Mouse (Mus musculus): Measurements from ENCODE around the gene Fam161a.
"Not testable (repeated sequence)": the region's sequence is repeated elsewhere in the genome, so short reads cannot be mapped to it uniquely, and the experiment has no call there.

Gene Fam161a

GRCm38 (mm10) chr11:23047663-23048582, 40.6 kb downstream of the Fam161a start:
- H3K27me3 ChIP-seq (ENCODE audit: insufficient read depth, low read length) = no peaks in the 10 kb centered on the region
- no peaks in the 10 kb centered on the region for H3K36me3 ChIP-seq (ENCODE audit: insufficient read depth, low read length)
- H3K9me3 ChIP-seq (ENCODE audit: low read length) = no peaks in the 10 kb centered on the region
- peaks cover 27% of the 10 kb centered on the region for H3K4me1 ChIP-seq (replicated peaks; ENCODE audit: low read depth, low read length)
- TF ChIP-seq CTCF (conservative IDR thresholded peaks at IDR 0.05; ENCODE audit: low read length) = no peak
- TF ChIP-seq POU5F1 (IDR thresholded peaks at IDR 0.05; ENCODE audit: borderline replicate concordance, low read length) = no peak
- no peak for TF ChIP-seq NANOG (IDR thresholded peaks at IDR 0.05; ENCODE audit: borderline replicate concordance, low read length)
- H3K4me3 ChIP-seq (replicated peaks; ENCODE audit: low read length) = peak overlapping the region; percentile 68

- H3K36me3 ChIP-seq (ENCODE audit: insufficient read depth, low read length) = no peaks in the 10 kb centered on the region
- H3K27me3 ChIP-seq (ENCODE audit: insufficient read depth, low read length) = no peaks in the 10 kb centered on the region
- no peak for TF ChIP-seq NANOG (IDR thresholded peaks at IDR 0.05; ENCODE audit: borderline replicate concordance, low read length)
- no peak for TF ChIP-seq CTCF (conservative IDR thresholded peaks at IDR 0.05; ENCODE audit: low read length)
- peaks cover 27% of the 10 kb centered on the region for H3K4me1 ChIP-seq (replicated peaks; ENCODE audit: low read depth, low read length)
- no peaks in the 10 kb centered on the region for H3K9me3 ChIP-seq (ENCODE audit: low read length)
- H3K4me3 ChIP-seq (replicated peaks; ENCODE audit: low read length) = no peak overlapping the region
Observed at GRCm38 (mm10) chr11:23049642-23050041, 42.3 kb downstream of the Fam161a start.

GRCm38 (mm10) chr11:23052353-23052752, 45.0 kb downstream of the Fam161a start:
- no peaks in the 10 kb centered on the region for H3K9me3 ChIP-seq (ENCODE audit: low read length)
- TF ChIP-seq CTCF (conservative IDR thresholded peaks at IDR 0.05; ENCODE audit: low read length) = no peak
- TF ChIP-seq NANOG (IDR thresholded peaks at IDR 0.05; ENCODE audit: borderline replicate concordance, low read length) = no peak
- no peak for TF ChIP-seq POU5F1 (IDR thresholded peaks at IDR 0.05; ENCODE audit: borderline replicate concordance, low read length)
- H3K4me1 ChIP-seq (replicated peaks; ENCODE audit: low read depth, low read length) = peaks cover 20% of the 10 kb centered on the region
- no peak overlapping the region for H3K4me3 ChIP-seq (replicated peaks; ENCODE audit: low read length)
- H3K27me3 ChIP-seq (ENCODE audit: insufficient read depth, low read length) = no peaks in the 10 kb centered on the region
- H3K36me3 ChIP-seq (ENCODE audit: insufficient read depth, low read length) = no peaks in the 10 kb centered on the region

- H3K9me3 ChIP-seq (ENCODE audit: low read length) = no peaks in the 10 kb centered on the region
- H3K36me3 ChIP-seq (ENCODE audit: insufficient read depth, low read length) = no peaks in the 10 kb centered on the region
- no peak overlapping the region for H3K4me3 ChIP-seq (replicated peaks; ENCODE audit: low read length)
- TF ChIP-seq NANOG (IDR thresholded peaks at IDR 0.05; ENCODE audit: borderline replicate concordance, low read length) (no peak), POU5F1 (IDR thresholded peaks at IDR 0.05; ENCODE audit: borderline replicate concordance, low read length) (no peak)
- peaks cover 47% of the 10 kb centered on the region for H3K4me1 ChIP-seq (replicated peaks; ENCODE audit: low read depth, low read length)
- no peaks in the 10 kb centered on the region for H3K27me3 ChIP-seq (ENCODE audit: insufficient read depth, low read length)
Observed at GRCm38 (mm10) chr11:23063153-23063552, 55.8 kb downstream of the Fam161a start.

GRCm38 (mm10) chr11:23063857-23064256, 56.5 kb downstream of the Fam161a start:
- Histone ChIP-seq H3K36me3 (ENCODE audit: insufficient read depth, low read length) (no peaks in the 10 kb centered on the region), H3K4me1 (replicated peaks; ENCODE audit: low read depth, low read length) (peaks cover 52% of the 10 kb centered on the region), H3K27me3 (ENCODE audit: insufficient read depth, low read length) (no peaks in the 10 kb centered on the region), H3K4me3 (replicated peaks; ENCODE audit: low read length) (no peak overlapping the region), H3K9me3 (ENCODE audit: low read length) (no peaks in the 10 kb centered on the region)
- no peak for TF ChIP-seq NANOG (IDR thresholded peaks at IDR 0.05; ENCODE audit: borderline replicate concordance, low read length)
- TF ChIP-seq POU5F1 (IDR thresholded peaks at IDR 0.05; ENCODE audit: borderline replicate concordance, low read length) = no peak
- no peak for TF ChIP-seq CTCF (conservative IDR thresholded peaks at IDR 0.05; ENCODE audit: low read length)

GRCm38 (mm10) chr11:23064276-23064675, 56.9 kb downstream of the Fam161a start:
- not testable (repeated sequence) for H3K4me3 ChIP-seq (replicated peaks; ENCODE audit: low read length); H3K27me3 ChIP-seq (ENCODE audit: insufficient read depth, low read length); H3K36me3 ChIP-seq (ENCODE audit: insufficient read depth, low read length); H3K9me3 ChIP-seq (ENCODE audit: low read length)
- H3K4me1 ChIP-seq (replicated peaks; ENCODE audit: low read depth, low read length) = peaks cover 52% of the 10 kb centered on the region

- Histone ChIP-seq H3K4me1 (replicated peaks; ENCODE audit: low read depth, low read length) (peaks cover 52% of the 10 kb centered on the region), H3K4me3 (replicated peaks; ENCODE audit: low read length) (no peak overlapping the region), H3K36me3 (ENCODE audit: insufficient read depth, low read length) (no peaks in the 10 kb centered on the region), H3K27me3 (ENCODE audit: insufficient read depth, low read length) (no peaks in the 10 kb centered on the region), H3K9me3 (ENCODE audit: low read length) (no peaks in the 10 kb centered on the region)
- no peak for TF ChIP-seq NANOG (IDR thresholded peaks at IDR 0.05; ENCODE audit: borderline replicate concordance, low read length)
- no peak for TF ChIP-seq CTCF (conservative IDR thresholded peaks at IDR 0.05; ENCODE audit: low read length)
- TF ChIP-seq POU5F1 (IDR thresholded peaks at IDR 0.05; ENCODE audit: borderline replicate concordance, low read length) = no peak
Observed at GRCm38 (mm10) chr11:23065167-23065668, 57.9 kb downstream of the Fam161a start.

GRCm38 (mm10) chr11:23067395-23068136, 60.2 kb downstream of the Fam161a start:
- Histone ChIP-seq H3K9me3 (ENCODE audit: low read length) (no peaks in the 10 kb centered on the region), H3K4me1 (replicated peaks; ENCODE audit: low read depth, low read length) (peaks cover 52% of the 10 kb centered on the region), H3K27me3 (ENCODE audit: insufficient read depth, low read length) (no peaks in the 10 kb centered on the region), H3K4me3 (replicated peaks; ENCODE audit: low read length) (peak overlapping the region; percentile 89), H3K36me3 (ENCODE audit: insufficient read depth, low read length) (no peaks in the 10 kb centered on the region)
- no peak for TF ChIP-seq NANOG (IDR thresholded peaks at IDR 0.05; ENCODE audit: borderline replicate concordance, low read length)
- TF ChIP-seq CTCF (conservative IDR thresholded peaks at IDR 0.05; ENCODE audit: low read length) = no peak
- TF ChIP-seq POU5F1 (IDR thresholded peaks at IDR 0.05; ENCODE audit: borderline replicate concordance, low read length) = no peak

Measured in E14TG2a.4 (cell line).